Mouse (Mus musculus): ENCODE results near the gene Ccdc127.

DNA sequence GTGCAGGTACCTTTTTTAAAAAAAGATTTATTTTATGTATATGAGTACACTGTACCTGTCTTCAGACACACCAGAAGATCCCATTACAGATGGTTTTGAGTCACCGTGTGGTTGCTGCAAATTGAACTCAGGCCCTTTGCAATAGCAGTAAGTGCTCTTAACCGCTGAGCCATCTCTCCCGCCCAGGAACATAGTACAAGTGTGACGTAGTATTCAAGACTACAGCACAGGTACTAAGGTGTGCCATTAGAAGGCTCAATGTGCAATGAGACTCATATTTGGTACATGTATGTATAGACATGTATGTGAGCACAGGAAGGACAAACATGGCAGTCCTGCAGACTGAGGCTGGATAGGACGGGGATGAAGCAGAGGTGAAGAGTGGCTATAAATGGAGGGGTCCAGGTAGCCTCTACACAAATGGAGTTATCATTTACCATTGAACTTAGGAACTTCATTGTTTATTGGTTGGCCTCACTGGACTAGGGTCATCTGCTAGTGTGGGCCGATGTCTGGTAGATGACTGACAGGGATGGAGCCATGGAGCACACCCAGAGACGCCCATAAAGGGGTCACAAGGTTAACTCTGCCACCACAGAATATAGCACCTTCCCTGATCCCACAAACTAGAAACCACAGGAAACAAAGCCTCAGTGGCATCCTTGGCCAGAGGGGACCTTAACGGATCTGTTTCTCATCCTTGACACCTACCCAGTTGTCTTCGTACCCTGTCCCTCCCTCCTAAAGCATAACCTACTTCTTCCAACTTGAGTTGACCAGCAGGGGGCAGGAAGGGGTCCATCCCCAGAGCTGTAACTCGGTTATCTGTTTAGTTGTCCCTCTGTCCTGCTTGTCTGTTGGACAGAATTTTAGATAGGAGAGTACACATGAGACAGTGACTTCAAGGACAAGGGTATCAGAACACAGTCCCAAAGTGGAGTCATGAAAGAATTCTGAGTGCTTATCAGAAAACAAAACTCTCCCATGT is 47.8 kb upstream of the Ccdc127 start:
- TF ChIP-seq CTCF (IDR thresholded peaks at IDR 0.05; ENCODE audit: low read depth) (peak; percentile 54), EP300 (IDR thresholded peaks at IDR 0.05; ENCODE audit: low read depth) (no peak)

All from liver, postnatal 0 days (tissue).